Mouse (Mus musculus): ENCODE measurements around the gene Fam196b.

DNA sequence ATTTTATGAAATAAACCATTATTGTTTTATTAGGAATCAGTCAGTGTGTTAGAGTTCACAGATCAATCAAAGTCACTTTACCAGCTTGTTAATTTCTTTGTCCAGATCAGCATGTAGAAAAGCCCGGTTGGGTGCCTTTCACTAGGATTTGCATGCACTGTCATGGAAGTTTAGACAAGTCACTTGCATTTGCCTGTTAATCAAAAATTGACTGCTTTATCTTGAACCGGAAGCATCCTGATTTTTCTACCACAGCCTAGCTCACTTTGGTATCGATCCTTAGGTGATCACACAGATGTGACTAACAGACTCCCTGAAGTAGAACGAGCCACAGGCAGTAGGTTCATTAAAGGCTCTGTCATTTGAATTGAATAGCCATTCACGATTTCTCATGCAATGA lies 761 bp downstream of the Fam196b start:
- TF ChIP-seq CTCF (IDR thresholded peaks at IDR 0.05; ENCODE audit: control insufficient read depth, insufficient read depth, low read length) (no peak), POLR2A (IDR thresholded peaks at IDR 0.05; ENCODE audit: borderline replicate concordance, control insufficient read depth, low read depth, low read length) (no peak)
